Mouse (Mus musculus): ENCODE data around the gene Abhd17c. TPM values are rescaled to one million over a fixed set of nuclear protein-coding genes. Genes with fewer than 3 reads are reported as not detected.

Gene Abhd17c
- total and polyA plus RNA-seq, 2 experiments from 2014 or later, result 76.9 to 89.8 TPM

- TF ChIP-seq CTCF (IDR thresholded peaks at IDR 0.05), result no peak
- 66% methylated on average over 5 of the region's 5 CpGs for WGBS
- DNase-seq (ENCODE audit: low spot score) (peak; percentile 49), ATAC-seq (ENCODE audit: low FRiP score) (no peak)
- no peak overlapping the region for H3K9ac ChIP-seq (replicated peaks; ENCODE audit: low read length, poor library complexity, severe bottlenecking)
- H3K4me1 ChIP-seq (ENCODE audit: insufficient read depth, low read length), result no peaks in the 10 kb centered on the region
- no peak overlapping the region for H3K4me2 ChIP-seq (ENCODE audit: low read depth, low read length, poor library complexity, severe bottlenecking)
- H3K4me3 ChIP-seq (ENCODE audit: low read depth, low read length), result no peak overlapping the region
- no peak overlapping the region for H3K27ac ChIP-seq (ENCODE audit: low read depth, low read length)
- H3K27me3 ChIP-seq (ENCODE audit: insufficient read depth, low read length), result no peaks in the 10 kb centered on the region
- H3K36me3 ChIP-seq (ENCODE audit: insufficient read depth, low read length), result no peaks in the 10 kb centered on the region
- H3K9me3 ChIP-seq (ENCODE audit: low read length), result no peaks in the 10 kb centered on the region
These were observed 82.8 kb downstream of the Abhd17c start for GRCm38 (mm10) chr7:84068931-84069330.

DNA sequence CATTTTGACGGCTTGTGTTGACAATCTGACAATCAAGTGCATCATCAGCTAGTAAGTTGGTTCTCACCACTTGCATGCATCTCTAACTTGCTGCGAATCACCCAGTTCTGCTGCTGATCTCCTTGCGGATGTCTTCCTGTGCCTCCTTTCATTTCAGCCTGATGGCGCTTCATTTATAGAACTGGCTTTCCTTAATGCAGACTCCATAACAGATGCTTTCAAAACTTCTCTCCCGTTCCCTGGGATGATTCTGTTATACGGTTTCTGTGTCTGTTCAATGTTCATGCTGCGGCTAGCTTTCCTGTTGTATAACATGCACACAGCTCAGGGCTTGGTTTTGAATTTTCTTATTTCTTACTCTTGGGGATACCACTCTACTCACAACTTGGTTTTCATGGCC lies 91.9 kb downstream of the Abhd17c start:
- H3K27me3 ChIP-seq (ENCODE audit: insufficient read depth, low read length), result no peaks in the 10 kb centered on the region
- TF ChIP-seq CTCF (IDR thresholded peaks at IDR 0.05), result no peak
- no peaks in the 10 kb centered on the region for H3K36me3 ChIP-seq (ENCODE audit: insufficient read depth, low read length)
- no peaks in the 10 kb centered on the region for H3K4me1 ChIP-seq (ENCODE audit: insufficient read depth, low read length)
- no peaks in the 10 kb centered on the region for H3K9me3 ChIP-seq (ENCODE audit: low read length)
- DNase-seq (ENCODE audit: low spot score), result no peak
- ATAC-seq (ENCODE audit: low FRiP score), result no peak
- no peak overlapping the region for H3K9ac ChIP-seq (replicated peaks; ENCODE audit: low read length, poor library complexity, severe bottlenecking)
- no peak overlapping the region for H3K4me2 ChIP-seq (ENCODE audit: low read depth, low read length, poor library complexity, severe bottlenecking)
- H3K4me3 ChIP-seq (ENCODE audit: low read depth, low read length), result no peak overlapping the region
- 91% methylated on average over 7 of the region's 7 CpGs for WGBS
- H3K27ac ChIP-seq (ENCODE audit: low read depth, low read length), result no peak overlapping the region

Other genes with a start within 250 kb of the Abhd17c start
- gene Cemip, start 65.4 kb downstream of the Abhd17c start, total RNA-seq (2014; rRNA removed), result 6.6 and 8.2 TPM in 2 replicates
- gene Cemip, start 65.4 kb downstream of the Abhd17c start, polyA plus RNA-seq (2015; fragmentation: Nextera tagmentation; extraction: Ambion mirVana), result 0.49 and 0.60 TPM in 2 replicates

Measured in midbrain, postnatal 0 days (tissue).